Mouse (Mus musculus) ES-Bruce4 (cell line): ENCODE data around the gene Cbx5. TPM values are rescaled to one million over a fixed set of nuclear protein-coding genes. Genes with fewer than 3 reads are reported as not detected.

Source experiments
- H3K27ac ChIP-seq: 2 replicates; pipeline ENCODE4 v1.5.1; 2012; ENCODE audit warnings: low read length, inconsistent platforms; ENCODE audit not compliant: insufficient read depth
- H3K27me3 ChIP-seq: 2 replicates; pipeline ENCODE4 v1.6.1; 2012; ENCODE audit warnings: mild to moderate bottlenecking, low read length, inconsistent platforms; ENCODE audit not compliant: control insufficient read depth, poor library complexity, insufficient read depth, severe bottlenecking
- H3K36me3 ChIP-seq: 2 replicates; pipeline ENCODE4 v1.6.1; 2012; ENCODE audit warnings: inconsistent platforms, mild to moderate bottlenecking, low read length, moderate library complexity; ENCODE audit not compliant: control insufficient read depth, poor library complexity, insufficient read depth, severe bottlenecking
- H3K4me1 ChIP-seq: one replicate; pipeline ENCODE4 v1.8.1; 2011; ENCODE audit warnings: low read length; ENCODE audit not compliant: control insufficient read depth, insufficient read depth
- H3K4me3 ChIP-seq: 2 replicates; pipeline ENCODE4 v1.5.1; 2011; ENCODE audit warnings: low read depth, mild to moderate bottlenecking, low read length
- H3K9ac ChIP-seq: 2 replicates; pipeline ENCODE4 v1.6.1; 2012; ENCODE audit warnings: low read depth, mild to moderate bottlenecking, inconsistent platforms; ENCODE audit not compliant: poor library complexity, severe bottlenecking
- H3K9me3 ChIP-seq: replicated peaks from 2 replicates; pipeline ENCODE4 v1.6.1; 2012; ENCODE audit warnings: mild to moderate bottlenecking, low read length, inconsistent platforms; ENCODE audit not compliant: control insufficient read depth, poor library complexity, insufficient read depth, severe bottlenecking
- CTCF ChIP-seq: IDR thresholded peaks from one replicate; pipeline ENCODE4 v1.8.1; 2011; ENCODE audit warnings: low read depth, low read length
- EP300 ChIP-seq: IDR thresholded peaks from 2 replicates; pipeline ENCODE4 v1.6.1; 2011; ENCODE audit warnings: low read depth, low read length; ENCODE audit not compliant: insufficient read depth
- POLR2A ChIP-seq: IDR thresholded peaks from one replicate; pipeline ENCODE4 v1.8.1; 2011; ENCODE audit warnings: low read length; ENCODE audit not compliant: insufficient read depth
- polyA plus RNA-seq: library from polyadenylated mRNA; stranded (reverse); fragments of >200 nt; gene quantifications from 2 replicates; pipeline ENCODE4 v1.2.4, GENCODE M21; 2011; ENCODE audit warnings: low read depth; ENCODE audit not compliant: missing spikeins, insufficient read depth, insufficient read length

The Cbx5 gene
- polyA plus RNA-seq, 1 experiment, result 317 TPM

DNA sequence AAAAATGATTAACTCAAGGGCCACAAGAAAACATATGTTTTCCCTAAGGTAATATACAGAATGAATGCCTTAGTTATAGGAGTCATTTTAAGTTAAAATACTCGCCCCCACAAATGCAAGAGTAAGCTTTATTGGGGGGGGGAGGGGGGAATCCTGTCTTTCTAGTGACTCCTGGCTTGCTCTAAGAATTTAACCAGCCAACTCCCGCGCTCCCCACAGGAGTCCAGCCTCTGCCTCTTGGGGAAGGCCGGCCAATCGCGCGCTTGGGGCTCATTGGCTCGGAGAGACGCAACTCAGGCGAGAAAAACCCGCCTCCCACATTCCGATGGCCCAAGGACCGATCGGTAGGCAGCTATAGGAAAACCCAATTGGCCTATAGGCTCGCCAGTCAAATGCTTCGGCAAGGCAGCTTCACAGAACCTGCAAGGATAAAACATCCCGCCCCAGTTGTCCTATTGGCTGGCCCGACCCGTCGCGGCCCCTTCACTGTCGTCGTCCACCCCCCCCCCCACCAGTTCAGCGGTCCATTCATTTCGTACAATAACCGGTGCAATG, 409 bp downstream of the Cbx5 start:
- TF ChIP-seq POLR2A (no peak), CTCF (no peak), EP300 (no peak)
- peaks cover 36% of the 10 kb centered on the region for H3K36me3 ChIP-seq
- H3K27ac ChIP-seq, result peak overlapping the region; percentile 56
- no peaks in the 10 kb centered on the region for H3K4me1 ChIP-seq
- no peaks in the 10 kb centered on the region for H3K9me3 ChIP-seq
- peak overlapping the region; percentile 74 for H3K9ac ChIP-seq
- peak overlapping the region; percentile 84 for H3K4me3 ChIP-seq
- no peaks in the 10 kb centered on the region for H3K27me3 ChIP-seq

DNA sequence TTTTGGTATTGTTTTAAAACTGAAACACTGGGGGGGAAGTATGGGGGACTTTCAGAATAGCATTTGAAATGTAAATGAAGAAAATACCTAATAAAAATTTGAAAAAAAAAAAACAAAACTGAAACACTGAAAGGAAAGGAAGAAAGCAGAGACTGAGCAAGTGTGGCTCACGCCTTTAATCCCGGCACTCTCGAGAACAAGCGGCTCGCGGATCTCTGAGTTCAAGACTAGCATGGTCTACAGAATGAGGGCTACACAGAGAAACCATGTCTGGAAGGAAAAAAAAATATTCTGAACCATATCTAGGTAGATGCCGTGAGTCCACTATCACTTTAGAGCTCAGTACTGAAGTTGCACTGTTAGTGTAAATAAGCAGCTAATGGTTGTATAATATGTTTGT, 2.3 kb downstream of the Cbx5 start:
- Histone ChIP-seq H3K4me3 (no peak overlapping the region; the same call in 1 of the 2 replicates), H3K9me3 (no peaks in the 10 kb centered on the region), H3K27ac (no peak overlapping the region), H3K9ac (peak overlapping the region; percentile 48; the same call in 1 of the 2 replicates), H3K27me3 (no peaks in the 10 kb centered on the region), H3K4me1 (no peaks in the 10 kb centered on the region), H3K36me3 (peaks cover 20% of the 10 kb centered on the region)
- TF ChIP-seq EP300 (no peak), POLR2A (no peak), CTCF (no peak)

DNA sequence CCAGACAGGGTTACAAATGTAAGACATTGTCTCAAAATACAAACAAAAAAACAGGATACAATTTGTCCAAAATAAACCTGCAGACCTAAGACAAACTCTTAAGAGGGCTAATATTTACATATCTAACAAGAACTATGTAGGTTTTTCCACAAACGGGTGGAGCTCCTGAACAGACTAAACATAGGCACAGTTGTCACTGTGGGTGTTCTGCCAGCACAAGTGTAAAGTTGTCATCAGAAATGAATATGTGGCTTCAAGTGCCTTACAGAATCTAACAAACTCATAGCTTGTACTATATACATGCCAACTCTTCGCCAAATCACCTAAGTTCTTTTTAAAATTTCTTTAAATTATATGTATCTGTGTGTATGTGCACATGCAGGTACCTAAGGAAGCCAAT, 6.5 kb downstream of the Cbx5 start:
- Histone ChIP-seq H3K27me3 (no peaks in the 10 kb centered on the region), H3K36me3 (peaks cover 6% of the 10 kb centered on the region), H3K9ac (no peak overlapping the region), H3K4me3 (no peak overlapping the region), H3K27ac (no peak overlapping the region), H3K9me3 (no peaks in the 10 kb centered on the region), H3K4me1 (no peaks in the 10 kb centered on the region)
- TF ChIP-seq CTCF, result no peak
- TF ChIP-seq EP300, result no peak
- no peak for TF ChIP-seq POLR2A

DNA sequence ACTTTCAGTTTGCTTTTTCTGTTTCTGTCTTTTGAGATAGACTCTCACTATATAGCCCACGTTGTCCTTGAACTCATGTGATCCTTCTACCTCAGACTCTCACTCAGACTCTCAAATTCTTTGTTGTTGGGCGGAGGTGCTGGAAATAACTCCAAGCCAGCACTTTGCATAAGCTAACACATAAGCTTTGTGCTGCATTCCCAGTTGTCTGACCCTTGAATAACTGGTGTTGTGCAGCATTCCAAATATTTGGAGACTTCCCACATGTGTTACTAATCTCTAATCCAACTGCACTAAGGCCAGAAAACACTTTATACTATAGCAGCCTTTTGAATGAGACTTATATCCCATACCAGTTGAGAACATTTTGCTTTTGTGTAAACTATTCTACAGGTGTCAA, 10.7 kb downstream of the Cbx5 start:
- TF ChIP-seq POLR2A (no peak), CTCF (no peak), EP300 (no peak)
- no peak overlapping the region for H3K4me3 ChIP-seq
- no peaks in the 10 kb centered on the region for H3K9me3 ChIP-seq
- H3K9ac ChIP-seq, result no peak overlapping the region
- H3K36me3 ChIP-seq, result peaks cover 3% of the 10 kb centered on the region
- H3K4me1 ChIP-seq, result no peaks in the 10 kb centered on the region
- H3K27me3 ChIP-seq, result no peaks in the 10 kb centered on the region
- peak overlapping the region; percentile 54; the same call in 1 of the 2 replicates for H3K27ac ChIP-seq

DNA sequence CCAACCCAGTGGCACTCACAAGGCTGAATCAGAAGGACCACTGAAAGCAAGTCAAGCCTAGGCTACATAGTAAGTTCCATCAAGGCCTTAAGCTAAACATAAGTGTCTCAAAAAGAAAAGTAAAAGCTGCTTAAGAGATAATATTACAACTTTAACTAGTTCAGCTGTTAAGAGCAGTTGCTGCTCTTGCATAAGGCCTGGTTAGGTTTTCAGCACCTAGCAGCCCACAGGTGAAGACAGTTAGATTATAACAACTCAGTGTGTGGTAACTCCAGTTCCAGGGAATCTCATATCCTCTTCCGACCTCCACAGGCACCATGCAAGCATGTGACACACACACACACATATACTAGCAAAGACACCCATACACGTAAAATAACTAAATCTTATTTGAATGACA, 12.0 kb downstream of the Cbx5 start:
- no peak overlapping the region for H3K4me3 ChIP-seq
- peaks cover 1% of the 10 kb centered on the region for H3K36me3 ChIP-seq
- no peaks in the 10 kb centered on the region for H3K4me1 ChIP-seq
- TF ChIP-seq EP300, result no peak
- no peak for TF ChIP-seq CTCF
- TF ChIP-seq POLR2A, result no peak
- peak overlapping the region; percentile 24; the same call in 1 of the 2 replicates for H3K27ac ChIP-seq
- H3K9ac ChIP-seq, result no peak overlapping the region
- H3K9me3 ChIP-seq, result no peaks in the 10 kb centered on the region
- H3K27me3 ChIP-seq, result no peaks in the 10 kb centered on the region

DNA sequence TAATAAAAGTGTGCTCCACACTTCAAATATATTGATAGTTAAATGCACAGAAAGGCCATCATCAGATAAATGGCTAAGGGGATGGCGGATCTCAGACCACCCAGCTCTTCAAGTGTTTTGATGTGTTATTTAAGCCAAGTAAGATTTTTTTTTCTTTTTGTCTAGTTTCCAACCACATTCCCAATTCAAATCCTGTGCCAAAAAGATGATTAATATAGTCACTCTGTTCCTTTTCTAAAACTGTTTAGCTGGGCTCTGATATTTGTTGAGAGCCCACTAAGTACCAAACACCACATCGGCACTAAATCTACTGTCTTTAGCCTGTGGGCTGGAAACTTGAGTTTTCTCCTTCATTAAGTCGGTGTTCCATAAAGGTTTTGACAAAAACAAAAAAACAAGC, 12.6 kb downstream of the Cbx5 start:
- H3K9me3 ChIP-seq, result no peaks in the 10 kb centered on the region
- H3K4me3 ChIP-seq, result no peak overlapping the region
- no peaks in the 10 kb centered on the region; the same call in 1 of the 2 replicates for H3K36me3 ChIP-seq
- H3K27ac ChIP-seq, result peak overlapping the region; percentile 24; the same call in 1 of the 2 replicates
- H3K9ac ChIP-seq, result no peak overlapping the region
- no peaks in the 10 kb centered on the region for H3K4me1 ChIP-seq
- TF ChIP-seq CTCF (no peak), EP300 (no peak), POLR2A (no peak)
- H3K27me3 ChIP-seq, result no peaks in the 10 kb centered on the region
